Mouse (Mus musculus): ENCODE data around the gene Snu13. TPM values are rescaled to one million over a fixed set of nuclear protein-coding genes. Genes with fewer than 3 reads are reported as not detected.

The Snu13 gene
- total RNA-seq, 2 experiments from 2014 or later: 40.3 to 46.7 TPM

Other genes with a start within 250 kb of the Snu13 start
- gene Tef, start 245.2 kb downstream of the Snu13 start, total RNA-seq (2021): 100 to 1,000 TPM; 101 to 115 TPM
- gene Tob2, start 188.8 kb downstream of the Snu13 start, total RNA-seq (2021): 100 to 1,000 TPM in 1 of 2 experiments, 10 to 100 TPM in 1; 44.8 to 106 TPM
- gene Phf5a, start 175.7 kb downstream of the Snu13 start, total RNA-seq (2021): 10 to 100 TPM; 40.8 to 41.2 TPM
- 1,000 to 10,000 TPM in 1 of 2 experiments, 100 to 1,000 TPM in 1; 894 to 1,160 TPM for gene Aco2, start 175.3 kb downstream of the Snu13 start, total RNA-seq (2021)
- gene Polr3h, start 121.4 kb downstream of the Snu13 start, total RNA-seq (2021): 1 to 10 TPM; 7.3 to 8.1 TPM
- gene Csdc2, start 110.8 kb downstream of the Snu13 start, total RNA-seq (2021): 1 to 10 TPM; 3.7 to 3.8 TPM
- 10 to 100 TPM; 15.2 to 16.9 TPM for gene Pmm1, start 86.7 kb downstream of the Snu13 start, total RNA-seq (2021)
- gene 1700029P11Rik, start 67.1 kb downstream of the Snu13 start, total RNA-seq (2021): not detected
- 10 to 100 TPM; 22.0 to 26.6 TPM for gene Xrcc6, start 59.8 kb downstream of the Snu13 start, total RNA-seq (2021)
- 10 to 100 TPM; 18.8 to 23.9 TPM for gene Desi1, start 13.7 kb downstream of the Snu13 start, total RNA-seq (2021)
- not detected for gene 4930407I10Rik, start 11.6 kb upstream of the Snu13 start, total RNA-seq (2021)
- under 1 TPM; 0.13 to 0.33 TPM for gene Mei1, start 22.4 kb upstream of the Snu13 start, total RNA-seq (2021)
- 10 to 100 TPM; 18.5 to 18.7 TPM for gene Ccdc134, start 80.3 kb upstream of the Snu13 start, total RNA-seq (2021)
- gene Srebf2, start 99.6 kb upstream of the Snu13 start, total RNA-seq (2021): 10 to 100 TPM; 13.7 to 22.9 TPM
- under 1 TPM in 1 of 2 experiments, not detected in 1; 0.08 TPM for gene Shisa8, start 165.2 kb upstream of the Snu13 start, total RNA-seq (2021)
- not detected for gene Tnfrsf13c, start 176.8 kb upstream of the Snu13 start, total RNA-seq (2021)
- gene Cenpm, start 197.2 kb upstream of the Snu13 start, total RNA-seq (2021): 1 to 10 TPM; 1.8 to 2.6 TPM
- gene 1500009C09Rik, start 204.8 kb upstream of the Snu13 start, total RNA-seq (2021): not detected
- gene Sept3, start 227.3 kb upstream of the Snu13 start, total RNA-seq (2021): 1 to 10 TPM in 1 of 2 experiments, under 1 TPM in 1; 0.71 to 1.4 TPM

All from gastrocnemius, postnatal 14 days (tissue).